Mouse (Mus musculus) limb, embryonic 10.5 days (tissue): Measurements from ENCODE around the gene Ccr1. TPM values are rescaled to one million over a fixed set of nuclear protein-coding genes. Genes with fewer than 3 reads are reported as not detected.

Source experiments
- polyA plus RNA-seq: library from polyadenylated mRNA; unstranded; fragments of >200 nt; fragmentation: Nextera tagmentation; extraction: Ambion mirVana; gene quantifications from 2 replicates; pipeline ENCODE4 v1.2.1, GENCODE M21; 2016

Gene Ccr1
- polyA plus RNA-seq, 1 experiment from 2014 or later = 0.61 TPM

Other genes starting within 250 kb of the Ccr1 start
- 0.15 and 0.19 TPM in 2 replicates for gene Cxcr6, start 162.2 kb downstream of the Ccr1 start, polyA plus RNA-seq
- 8.4 and 10.6 TPM in 2 replicates for gene Fyco1, start 116.8 kb downstream of the Ccr1 start, polyA plus RNA-seq
- gene Xcr1, start 106.7 kb downstream of the Ccr1 start, polyA plus RNA-seq = not detected in 2 replicates
- gene Ccr1l1, start 9.7 kb upstream of the Ccr1 start, polyA plus RNA-seq = not detected in 2 replicates
- gene Ccr3, start 53.3 kb upstream of the Ccr1 start, polyA plus RNA-seq = not detected in 2 replicates
- 0.14 and 0.48 TPM in 2 replicates for gene Ccr2, start 133.3 kb upstream of the Ccr1 start, polyA plus RNA-seq
- gene Ccr5, start 152.9 kb upstream of the Ccr1 start, polyA plus RNA-seq = 0.15 and 0.30 TPM in 2 replicates